Mouse (Mus musculus): ENCODE measurements around the gene Spns2. TPM values are rescaled to one million over a fixed set of nuclear protein-coding genes. Genes with fewer than 3 reads are reported as not detected.

The Spns2 gene
- polyA plus RNA-seq, 1 experiment from 2014 or later: 111 TPM

- no peak for ATAC-seq
- CTCF ChIA-PET: interaction anchor here (0.7 to 1.3 kb wide), 3 partner anchors 14 to 97 kb away, joined by 3 to 4 read pairs (median 3); no protein-coding TSS in a partner anchor
- H3K27me3 ChIP-seq: no peaks in the 10 kb centered on the region
- no peak for DNase-seq (ENCODE audit: low read depth, low spot score)
- TF ChIP-seq CTCF (IDR thresholded peaks at IDR 0.05): no peak
- in situ Hi-C loops (cut with MboI; ENCODE audit: low pct_unique_long_range_greater_than_20kb): no loop called here
- POLR2A ChIA-PET: interaction anchor here (0.7 to 1.5 kb wide), 3 partner anchors 13 to 32 kb away, joined by 3 read pairs; partner anchors contain the start of gene Spns2
These were observed 23.6 kb downstream of the Spns2 start for GRCm38 (mm10) chr11:72465978-72466693.

- TF ChIP-seq CTCF (IDR thresholded peaks at IDR 0.05): no peak
- H3K27me3 ChIP-seq: no peaks in the 10 kb centered on the region
- no peak for DNase-seq (ENCODE audit: low read depth, low spot score)
- ChIA-PET CTCF (interaction anchor here (0.9 kb wide), 1 partner anchor 29 kb away, joined by 3 read pairs; the partner anchor contains the start of gene Ggt6), POLR2A (interaction anchor here (2.1 kb wide), 1 partner anchor 11 kb away, joined by 4 read pairs; no protein-coding TSS in a partner anchor)
- in situ Hi-C loops (cut with MboI; ENCODE audit: low pct_unique_long_range_greater_than_20kb): no loop called here
- ATAC-seq: no peak
These were observed 24.9 kb downstream of the Spns2 start for GRCm38 (mm10) chr11:72464821-72465220.

- ChIA-PET POLR2A (no interaction called here), CTCF (no interaction called here)
- no peak for TF ChIP-seq CTCF (IDR thresholded peaks at IDR 0.05)
- DNase-seq (ENCODE audit: low read depth, low spot score) (no peak), ATAC-seq (no peak)
- H3K27me3 ChIP-seq: no peaks in the 10 kb centered on the region
- in situ Hi-C loops (cut with MboI; ENCODE audit: low pct_unique_long_range_greater_than_20kb): no loop called here
These were observed 28.2 kb downstream of the Spns2 start for GRCm38 (mm10) chr11:72461500-72461981.

GRCm38 (mm10) chr11:72458502-72458901 is 31.2 kb downstream of the Spns2 start:
- DNase-seq (ENCODE audit: low read depth, low spot score): no peak
- POLR2A ChIA-PET: no interaction called here
- in situ Hi-C loops (cut with MboI; ENCODE audit: low pct_unique_long_range_greater_than_20kb): no loop called here
- no peaks in the 10 kb centered on the region for H3K27me3 ChIP-seq
- ATAC-seq: no peak
- no peak for TF ChIP-seq CTCF (IDR thresholded peaks at IDR 0.05)
- CTCF ChIA-PET: interaction anchor here (0.7 to 1.5 kb wide), 2 partner anchors 14 to 105 kb away, joined by 3 read pairs; no protein-coding TSS in a partner anchor

- ATAC-seq (no peak), DNase-seq (ENCODE audit: low read depth, low spot score) (no peak)
- CTCF ChIA-PET: interaction anchor here (0.7 to 1.5 kb wide), 2 partner anchors 14 to 106 kb away, joined by 3 read pairs; no protein-coding TSS in a partner anchor
- POLR2A ChIA-PET: no interaction called here
- no peaks in the 10 kb centered on the region for H3K27me3 ChIP-seq
- TF ChIP-seq CTCF (IDR thresholded peaks at IDR 0.05): no peak
- in situ Hi-C loops (cut with MboI; ENCODE audit: low pct_unique_long_range_greater_than_20kb): no loop called here
These were observed 31.7 kb downstream of the Spns2 start for GRCm38 (mm10) chr11:72457995-72458496.

- no peaks in the 10 kb centered on the region for H3K27me3 ChIP-seq
- ChIA-PET CTCF (no interaction called here), POLR2A (no interaction called here)
- in situ Hi-C loops (cut with MboI; ENCODE audit: low pct_unique_long_range_greater_than_20kb): no loop called here
- TF ChIP-seq CTCF (IDR thresholded peaks at IDR 0.05): no peak
- ATAC-seq (no peak), DNase-seq (ENCODE audit: low read depth, low spot score) (no peak)
These were observed 34.0 kb downstream of the Spns2 start for GRCm38 (mm10) chr11:72455694-72456093.

GRCm38 (mm10) chr11:72453105-72453953 is 36.4 kb downstream of the Spns2 start:
- ChIA-PET CTCF (interaction anchor here (1.3 to 2.3 kb wide), 2 partner anchors 10 to 111 kb away, joined by 3 to 6 read pairs; no protein-coding TSS in a partner anchor), POLR2A (interaction anchor here (0.9 to 2.4 kb wide), 4 partner anchors 11 to 15 kb away, joined by 3 to 7 read pairs (median 4); no protein-coding TSS in a partner anchor)
- no peak for TF ChIP-seq CTCF (IDR thresholded peaks at IDR 0.05)
- in situ Hi-C loops (cut with MboI; ENCODE audit: low pct_unique_long_range_greater_than_20kb): no loop called here
- ATAC-seq (no peak), DNase-seq (ENCODE audit: low read depth, low spot score) (no peak)
- H3K27me3 ChIP-seq: no peaks in the 10 kb centered on the region

- in situ Hi-C loops (cut with MboI; ENCODE audit: low pct_unique_long_range_greater_than_20kb): no loop called here
- CTCF ChIA-PET: interaction anchor here (0.7 to 2.3 kb wide), 3 partner anchors 11 to 45 kb away, joined by 3 to 6 read pairs (median 3); no protein-coding TSS in a partner anchor
- no peak for TF ChIP-seq CTCF (IDR thresholded peaks at IDR 0.05)
- no peaks in the 10 kb centered on the region for H3K27me3 ChIP-seq
- ATAC-seq (no peak), DNase-seq (ENCODE audit: low read depth, low spot score) (no peak)
- POLR2A ChIA-PET: interaction anchor here (0.7 to 2.4 kb wide), 3 partner anchors 10 to 37 kb away, joined by 3 to 7 read pairs (median 4); no protein-coding TSS in a partner anchor
These were observed 37.5 kb downstream of the Spns2 start for GRCm38 (mm10) chr11:72452140-72452665.

- CTCF ChIA-PET: no interaction called here
- in situ Hi-C loops (cut with MboI; ENCODE audit: low pct_unique_long_range_greater_than_20kb): no loop called here
- ATAC-seq: no peak
- POLR2A ChIA-PET: no interaction called here
- no peak for TF ChIP-seq CTCF (IDR thresholded peaks at IDR 0.05)
- H3K27me3 ChIP-seq: no peaks in the 10 kb centered on the region
- DNase-seq (ENCODE audit: low read depth, low spot score): no peak
These were observed 42.2 kb downstream of the Spns2 start for GRCm38 (mm10) chr11:72447475-72447874.

Data from Patski (cell line).